In the genomic region with DNA sequence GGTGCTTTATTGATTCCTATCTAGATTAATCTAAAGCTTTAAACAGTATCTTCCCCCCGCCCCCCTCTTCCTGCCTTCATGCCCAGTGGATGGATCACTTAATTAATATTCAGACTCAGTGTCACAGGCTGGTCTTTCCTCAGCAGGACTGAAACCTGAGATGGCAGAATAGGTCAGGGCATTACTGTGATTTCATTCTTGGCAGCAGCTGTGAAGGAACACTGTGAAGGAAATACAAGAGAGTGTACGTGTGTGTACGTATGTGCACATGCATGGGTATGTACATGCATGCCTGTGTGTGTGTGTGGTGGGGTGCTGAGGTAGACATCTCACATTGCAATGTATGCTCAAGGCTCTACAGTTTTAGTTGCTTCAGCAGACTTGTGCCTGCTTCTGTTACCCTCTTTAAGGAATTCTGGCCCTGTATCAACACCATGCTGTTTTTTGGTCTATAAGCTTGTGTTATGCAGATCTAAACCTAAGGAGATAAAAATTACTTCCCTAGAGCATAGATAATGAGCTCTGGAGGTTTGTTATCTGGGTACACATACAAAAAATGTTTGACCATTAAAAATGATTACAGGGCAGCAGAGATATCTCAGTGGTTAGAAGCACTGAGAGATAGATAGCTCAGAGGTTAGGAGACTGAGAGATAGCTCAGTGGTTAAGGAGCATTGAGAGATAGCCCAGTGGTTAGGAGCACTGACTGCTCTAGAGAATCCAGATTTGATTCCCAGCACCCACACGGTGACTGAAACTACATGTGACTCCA, we compare ENCODE assay signal across 12 mouse cellular contexts. TPM values are rescaled to one million over a fixed set of nuclear protein-coding genes. Genes with fewer than 3 reads are reported as not detected.
DNase-seq lines count a peak whose midpoint lies in the region; ATAC-seq and TF ChIP-seq lines count a peak whose summit lies in the region.
"Had no signal": no experiment of that assay in that cellular context is flagged by ENCODE, and none has a peak within 500 bp of the region (broad histone marks: within the 10 kb centered on the region; RNA-seq: fewer than 3 reads in every experiment).

No protein-coding gene starts in this region.

- H3K27me3 ChIP-seq in forebrain, embryonic 12.5 days, result no peaks in the 10 kb centered on the region
- no peaks in the 10 kb centered on the region for H3K27me3 ChIP-seq in forebrain, postnatal 0 days (ENCODE audit: insufficient read depth, low read length)
- no peaks in the 10 kb centered on the region for H3K27me3 ChIP-seq in megakaryocyte, embryonic 14.5 days (replicated peaks)
- H3K27me3 ChIP-seq in forebrain, embryonic 14.5 days (replicated peaks; ENCODE audit: control insufficient read depth, insufficient read depth, low read length), result no peaks in the 10 kb centered on the region

- intact Hi-C loops in left cerebral cortex, postnatal 10 days (cut with DNase I), result no loop called here

- no peak for DNase-seq in forebrain, postnatal 0 days
- no peak for DNase-seq in forebrain, embryonic 14.5 days (ENCODE audit: low spot score)
- peak; percentile 28 for DNase-seq in mesoderm, embryonic 11.5 days (ENCODE audit: low read depth, low spot score)
- no peak for DNase-seq in left cerebral cortex, postnatal 10 days (ENCODE audit: extremely low spot score in 1 of 2, low spot score in 2 of 2)
- DNase-seq: heart, postnatal 14 days; lung, postnatal 4 days; thymus, postnatal 4 days had no signal

- H3K4me1 ChIP-seq in forebrain, embryonic 12.5 days, result peaks cover 7% of the 10 kb centered on the region; the same call in 1 of the 2 replicates
- no peaks in the 10 kb centered on the region for H3K4me1 ChIP-seq in forebrain, postnatal 0 days (ENCODE audit: insufficient read depth)
- H3K4me1 ChIP-seq in megakaryocyte, embryonic 14.5 days, result peaks cover 35% of the 10 kb centered on the region
- no peaks in the 10 kb centered on the region for H3K4me1 ChIP-seq in forebrain, embryonic 14.5 days (ENCODE audit: control insufficient read depth, insufficient read depth, low read length)

- H3K9me3 ChIP-seq in forebrain, embryonic 12.5 days, result no peaks in the 10 kb centered on the region
- H3K9me3 ChIP-seq in forebrain, postnatal 0 days (ENCODE audit: low read length), result no peaks in the 10 kb centered on the region
- no peaks in the 10 kb centered on the region for H3K9me3 ChIP-seq in megakaryocyte, embryonic 14.5 days
- H3K9me3 ChIP-seq in forebrain, embryonic 14.5 days (replicated peaks; ENCODE audit: control insufficient read depth, low read length), result no peaks in the 10 kb centered on the region

- H3K27ac ChIP-seq in forebrain, embryonic 12.5 days, result no peak overlapping the region
- H3K27ac ChIP-seq in forebrain, postnatal 0 days (ENCODE audit: low read depth, low read length), result no peak overlapping the region
- no peak overlapping the region for H3K27ac ChIP-seq in forebrain, embryonic 14.5 days (ENCODE audit: low read depth, low read length)
- H3K27ac ChIP-seq: left cerebral cortex, adult 2 months had no signal

- 75% methylated on average over 4 of the region's 4 CpGs for WGBS in forebrain, embryonic 12.5 days
- 51% methylated on average over 4 of the region's 4 CpGs for WGBS in forebrain, postnatal 0 days
- 53% methylated on average over 4 of the region's 4 CpGs for WGBS in forebrain, embryonic 14.5 days

- no peak overlapping the region for H3K4me3 ChIP-seq in forebrain, embryonic 12.5 days (replicated peaks)
- no peak overlapping the region for H3K4me3 ChIP-seq in forebrain, postnatal 0 days (ENCODE audit: low read depth, low read length)
- H3K4me3 ChIP-seq in megakaryocyte, embryonic 14.5 days (replicated peaks), result peak overlapping the region; percentile 19
- no peak overlapping the region for H3K4me3 ChIP-seq in forebrain, embryonic 14.5 days (ENCODE audit: low read depth, low read length)
- H3K4me3 ChIP-seq: left cerebral cortex, adult 2 months had no signal

- ATAC-seq in forebrain, embryonic 12.5 days (ENCODE audit: low FRiP score), result 0 out of 2 replicates have a peak, but pooled peaks have one; percentile 14
- no peak for ATAC-seq in forebrain, postnatal 0 days
- no peak for ATAC-seq in megakaryocyte, adult 5-6 weeks (ENCODE audit: poor library complexity, severe bottlenecking)
- ATAC-seq in forebrain, embryonic 14.5 days, result 0 out of 2 replicates have a peak, but pooled peaks have one; percentile 48
- no peak for ATAC-seq in activated CD4-positive, CD25-positive, alpha-beta regulatory T cell, adult 4 months

- H3K36me3 ChIP-seq in forebrain, embryonic 12.5 days (replicated peaks), result no peaks in the 10 kb centered on the region
- no peaks in the 10 kb centered on the region for H3K36me3 ChIP-seq in forebrain, postnatal 0 days (ENCODE audit: insufficient read depth)
- H3K36me3 ChIP-seq in megakaryocyte, embryonic 14.5 days (replicated peaks; ENCODE audit: low read length), result no peaks in the 10 kb centered on the region
- H3K36me3 ChIP-seq in forebrain, embryonic 14.5 days (ENCODE audit: control insufficient read depth, insufficient read depth, low read length), result no peaks in the 10 kb centered on the region

- no peak for TF ChIP-seq CTCF in forebrain, postnatal 0 days (IDR thresholded peaks at IDR 0.05; ENCODE audit: low read depth)

- H3K4me2 ChIP-seq in forebrain, embryonic 12.5 days, result no peak overlapping the region
- no peak overlapping the region for H3K4me2 ChIP-seq in forebrain, postnatal 0 days (ENCODE audit: low read depth)
- no peak overlapping the region for H3K4me2 ChIP-seq in forebrain, embryonic 14.5 days (ENCODE audit: low read length)

- H3K9ac ChIP-seq in forebrain, embryonic 12.5 days, result no peak overlapping the region
- H3K9ac ChIP-seq in forebrain, postnatal 0 days, result no peak overlapping the region
- H3K9ac ChIP-seq in forebrain, embryonic 14.5 days (ENCODE audit: low read length), result no peak overlapping the region

RNA-seq across cellular contexts. Expression of a gene that starts 41.0 kb away (rescaled TPM):
- 10.9 and 11.1 TPM in 2 replicates for polyA plus RNA-seq in forebrain, embryonic 12.5 days (2016; fragmentation: Nextera tagmentation; extraction: Ambion mirVana)
- total RNA-seq in forebrain, postnatal 0 days (2014; rRNA removed), result 7.9 and 9.0 TPM in 2 replicates
- polyA plus RNA-seq in forebrain, postnatal 0 days (2015; fragmentation: Nextera tagmentation; extraction: Ambion mirVana), result 4.6 and 7.7 TPM in 2 replicates
- 6.5 and 13.9 TPM in 2 replicates for polyA plus RNA-seq in megakaryocyte, embryonic 14.5 days (2012; ENCODE audit: insufficient read depth, low replicate concordance)
- 44.2 and 49.7 TPM in 2 replicates for total RNA-seq in megakaryocyte, adult 5-6 weeks (2015)
- total RNA-seq in megakaryocyte, adult 5-6 weeks (2017), result 60.9 and 67.8 TPM in 2 replicates
- 7.4 and 7.5 TPM in 2 replicates for polyA plus RNA-seq in forebrain, embryonic 14.5 days (2014; fragmentation: Nextera tagmentation; extraction: Ambion mirVana)
- polyA plus RNA-seq in activated CD4-positive, CD25-positive, alpha-beta regulatory T cell, adult 4 months (2017; shearing (Covaris generic)), result 10 to 100 TPM in 1 of 2 experiments, 1 to 10 TPM in 1; 8.7 to 12.2 TPM
- total RNA-seq in left cerebral cortex, postnatal 10 days (2021), result 1 to 10 TPM; 2.8 TPM

Comparison
In these comparisons a context has a peak if more than half of its experiments do, and no peak if none do; other contexts are left out.
1. ATAC-seq: peak in forebrain, embryonic 12.5 days (single experiment) and forebrain, embryonic 14.5 days (single experiment); none in forebrain, postnatal 0 days (single experiment), megakaryocyte, adult 5-6 weeks (single experiment) and activated CD4-positive, CD25-positive, alpha-beta regulatory T cell, adult 4 months (single experiment).